In genomic region chr2:64893233-64893632, GRCm38 (mm10) we compare ENCODE assay signal across 21 mouse cellular contexts.
DNase-seq lines count a peak whose midpoint lies in the region; ATAC-seq and TF ChIP-seq lines count a peak whose summit lies in the region.
"Had no signal": no experiment of that assay in that cellular context is flagged by ENCODE, and none has a peak within 500 bp of the region (broad histone marks: within the 10 kb centered on the region; RNA-seq: fewer than 3 reads in every experiment).

No protein-coding gene starts in this region.

- H3K27ac ChIP-seq in liver, postnatal 0 days (ENCODE audit: low read depth): no peak overlapping the region
- H3K27ac ChIP-seq in liver, embryonic 11.5 days (ENCODE audit: low read depth, low read length): no peak overlapping the region
- H3K27ac ChIP-seq: embryonic facial prominence, embryonic 13.5 days; heart, embryonic 13.5 days; intestine, embryonic 15.5 days; limb, embryonic 10.5 days; liver, embryonic 15.5 days; macrophage had no signal

- ATAC-seq in cerebellum, adult (ENCODE audit: insufficient number of reproducible peaks, low FRiP score, low TSS enrichment): 0 out of 2 replicates have a peak, but pooled peaks have one; percentile 20
- ATAC-seq in liver, postnatal 0 days: no peak
- ATAC-seq in liver, embryonic 11.5 days (replicated peaks; ENCODE audit: low FRiP score): no peak
- ATAC-seq: intestine, embryonic 15.5 days; midbrain, embryonic 16.5 days had no signal

- no peaks in the 10 kb centered on the region for H3K36me3 ChIP-seq in liver, postnatal 0 days (replicated peaks; ENCODE audit: insufficient read depth, low read length)
- H3K36me3 ChIP-seq in liver, embryonic 11.5 days (ENCODE audit: control insufficient read depth, insufficient read depth, low read length): no peaks in the 10 kb centered on the region
- H3K36me3 ChIP-seq: embryonic facial prominence, embryonic 13.5 days; G1E; heart, embryonic 13.5 days; intestine, embryonic 15.5 days; limb, embryonic 10.5 days; liver, embryonic 15.5 days had no signal

- no peaks in the 10 kb centered on the region for H3K27me3 ChIP-seq in liver, postnatal 0 days (ENCODE audit: insufficient read depth, low read length)
- no peaks in the 10 kb centered on the region for H3K27me3 ChIP-seq in liver, embryonic 11.5 days (replicated peaks; ENCODE audit: control insufficient read depth, insufficient read depth, low read length)
- H3K27me3 ChIP-seq: embryonic facial prominence, embryonic 13.5 days; heart, embryonic 13.5 days; intestine, embryonic 15.5 days; liver, embryonic 15.5 days had no signal

- no peak for DNase-seq in cerebellum, adult 8-10 months
- no peak for DNase-seq in liver, postnatal 0 days
- no peak for DNase-seq in liver, embryonic 11.5 days (ENCODE audit: low spot score)
- DNase-seq in ES-CJ7 (ENCODE audit: low read depth, low spot score): peak; percentile 23
- DNase-seq in embryo, embryonic 11 days: peak; percentile 28
- DNase-seq in heart, adult 9 months (ENCODE audit: low spot score in 2 of 2): no peak
- no peak for DNase-seq in urinary bladder, postnatal 25 days (ENCODE audit: low spot score)
- DNase-seq: adrenal gland, postnatal 14 days; cerebellum, adult 9-11 months; heart, postnatal 4 days; layer of hippocampus, postnatal 36 days; thymus, postnatal 25 days had no signal

- TF ChIP-seq CTCF in liver, postnatal 0 days (IDR thresholded peaks at IDR 0.05; ENCODE audit: low read depth): peak; percentile 14; the same call in 1 of the 2 replicates

- no peaks in the 10 kb centered on the region for H3K9me3 ChIP-seq in liver, postnatal 0 days (ENCODE audit: low read length)
- H3K9me3 ChIP-seq in liver, embryonic 11.5 days (ENCODE audit: control insufficient read depth, low read length): no peaks in the 10 kb centered on the region
- H3K9me3 ChIP-seq: embryonic facial prominence, embryonic 13.5 days; heart, embryonic 13.5 days; intestine, embryonic 15.5 days; limb, embryonic 10.5 days; liver, embryonic 15.5 days had no signal

- no peak overlapping the region for H3K4me3 ChIP-seq in liver, postnatal 0 days (ENCODE audit: low read depth, low read length)
- H3K4me3 ChIP-seq in liver, embryonic 11.5 days (ENCODE audit: low read depth, low read length): no peak overlapping the region
- H3K4me3 ChIP-seq: embryonic facial prominence, embryonic 13.5 days; heart, embryonic 13.5 days; intestine, embryonic 15.5 days; limb, embryonic 10.5 days; liver, embryonic 15.5 days had no signal

- no peak overlapping the region for H3K9ac ChIP-seq in liver, postnatal 0 days (replicated peaks)
- H3K9ac ChIP-seq in liver, embryonic 11.5 days (ENCODE audit: low read depth, low read length): no peak overlapping the region
- H3K9ac ChIP-seq: embryonic facial prominence, embryonic 13.5 days; heart, embryonic 13.5 days; intestine, embryonic 15.5 days; liver, embryonic 15.5 days had no signal

- no peak for TF ChIP-seq EP300 in liver, postnatal 0 days (IDR thresholded peaks at IDR 0.05; ENCODE audit: low read depth)

- 46% methylated on average over 7 of the region's 7 CpGs for WGBS in liver, postnatal 0 days (ENCODE audit: insufficient replicate concordance)
- 59% methylated on average over 7 of the region's 7 CpGs for WGBS in liver, embryonic 11.5 days

- H3K4me1 ChIP-seq in liver, postnatal 0 days (ENCODE audit: insufficient read depth): no peaks in the 10 kb centered on the region
- no peaks in the 10 kb centered on the region for H3K4me1 ChIP-seq in liver, embryonic 11.5 days (replicated peaks; ENCODE audit: control insufficient read depth, insufficient read depth, low read length)
- H3K4me1 ChIP-seq: embryonic facial prominence, embryonic 13.5 days; heart, embryonic 13.5 days; intestine, embryonic 15.5 days; limb, embryonic 10.5 days; liver, embryonic 15.5 days had no signal

- H3K4me2 ChIP-seq in liver, postnatal 0 days (ENCODE audit: low read depth, low read length): no peak overlapping the region
- no peak overlapping the region for H3K4me2 ChIP-seq in liver, embryonic 11.5 days
- H3K4me2 ChIP-seq: embryonic facial prominence, embryonic 13.5 days; heart, embryonic 13.5 days; intestine, embryonic 15.5 days; liver, embryonic 15.5 days had no signal

Comparison
In these comparisons a context has a peak if more than half of its experiments do, and no peak if none do; other contexts are left out.
1. DNase-seq: peak in ES-CJ7 (single experiment) and embryo, embryonic 11 days (single experiment); none in cerebellum, adult 8-10 months (single experiment), liver, postnatal 0 days (single experiment), liver, embryonic 11.5 days (single experiment), heart, adult 9 months (0 of 2) and urinary bladder, postnatal 25 days (single experiment).